Mouse (Mus musculus) MEL (cell line): ENCODE results near the gene Mterf1a. TPM values are rescaled to one million over a fixed set of nuclear protein-coding genes. Genes with fewer than 3 reads are reported as not detected.

Source experiments
- DNase-seq: peaks from one replicate; pipeline ENCODE4 v3.0.0; 2011; ENCODE audit warnings: low read depth, low spot score
- H3K27ac ChIP-seq: 2 replicates; pipeline ENCODE4 v1.5.1; 2012; ENCODE audit warnings: low read depth, mild to moderate bottlenecking, control low read depth, low read length, moderate library complexity; ENCODE audit not compliant: control insufficient read depth
- H3K27me3 ChIP-seq, 2 experiments: fragments of 150-350 bp in 1 of 2; sonication (generic) in 1 of 2; 2 replicates each; pipeline ENCODE4 v1.6.1; 2012; ENCODE audit warnings: low read length in 2 of 2, mild to moderate bottlenecking in 2 of 2, improper control_type of control experiment in 1 of 2, moderate library complexity in 1 of 2; ENCODE audit not compliant: insufficient read depth in 2 of 2, control insufficient read depth in 1 of 2
- H3K36me3 ChIP-seq, 2 experiments: 2 replicates each; pipeline ENCODE4 v1.6.1; 2012 to 2014; ENCODE audit warnings: low read length in 2 of 2, improper control_type of control experiment in 1 of 2, inconsistent platforms in 1 of 2, mild to moderate bottlenecking in 1 of 2; ENCODE audit not compliant: insufficient read depth in 2 of 2, control insufficient read depth in 1 of 2
- H3K4me1 ChIP-seq, 2 experiments: fragments of 150-350 bp in 1 of 2; sonication (generic) in 1 of 2; 2 replicates each; pipeline ENCODE4 v1.6.1; 2012; ENCODE audit warnings: low read length in 2 of 2, improper control_type of control experiment in 1 of 2, mild to moderate bottlenecking in 1 of 2; ENCODE audit not compliant: insufficient read depth in 2 of 2, control insufficient read depth in 1 of 2
- H3K4me3 ChIP-seq, 2 experiments: fragments of 150-350 bp in 1 of 2; sonication (generic) in 1 of 2; 2 replicates each; pipeline ENCODE4 v1.5.1; 2012; ENCODE audit warnings: low read depth in 2 of 2, low read length in 2 of 2, mild to moderate bottlenecking in 2 of 2, moderate library complexity in 2 of 2, control low read depth in 1 of 2, improper control_type of control experiment in 1 of 2; ENCODE audit not compliant: control insufficient read depth in 1 of 2, insufficient read depth in 1 of 2
- H3K79me2 ChIP-seq: 2 replicates; pipeline ENCODE4 v1.6.1; 2012; ENCODE audit warnings: mild to moderate bottlenecking, low read length, moderate library complexity; ENCODE audit not compliant: control insufficient read depth, poor library complexity, insufficient read depth
- H3K9ac ChIP-seq: 2 replicates; pipeline ENCODE4 v1.6.1; 2012; ENCODE audit warnings: low read depth, mild to moderate bottlenecking, control low read depth, low read length, moderate library complexity; ENCODE audit not compliant: control insufficient read depth, poor library complexity, severe bottlenecking
- H3K9me3 ChIP-seq: fragments of 150-350 bp; sonication (generic); replicated peaks from 2 replicates; pipeline ENCODE4 v1.6.1; 2012; ENCODE audit warnings: mild to moderate bottlenecking, low read length, improper control_type of control experiment, moderate library complexity; ENCODE audit not compliant: insufficient read depth
- CHD1 ChIP-seq: IDR thresholded peaks from 2 replicates; pipeline ENCODE4 v1.6.1; 2012; ENCODE audit warnings: low read depth, mild to moderate bottlenecking, inconsistent platforms, low read length, improper control_type of control experiment
- CHD2 ChIP-seq: IDR thresholded peaks from 2 replicates; pipeline ENCODE4 v1.6.1; 2011; ENCODE audit warnings: low read length, improper control_type of control experiment
- CTCF ChIP-seq, 3 experiments: IDR thresholded peaks in 2 of 3; conservative IDR thresholded peaks in 1 of 3; 2 replicates each; pipeline ENCODE4 v1.5.1; 2011 to 2012; ENCODE audit warnings: low read length in 3 of 3, low read depth in 2 of 3, mild to moderate bottlenecking in 2 of 3, improper control_type of control experiment in 1 of 3, inconsistent platforms in 1 of 3, mixed read lengths in 1 of 3, moderate library complexity in 1 of 3; ENCODE audit not compliant: control insufficient read depth in 1 of 3, insufficient read depth in 1 of 3, poor library complexity in 1 of 3, severe bottlenecking in 1 of 3
- E2F4 ChIP-seq: IDR thresholded peaks from 2 replicates; pipeline ENCODE4 v1.6.1; 2011; ENCODE audit warnings: low read depth, low read length, improper control_type of control experiment, borderline replicate concordance
- ELF1 ChIP-seq: IDR thresholded peaks from 2 replicates; pipeline ENCODE4 v1.6.1; 2014; ENCODE audit warnings: low read depth, mild to moderate bottlenecking, inconsistent platforms, low read length, improper control_type of control experiment, moderate library complexity
- EP300 ChIP-seq, 2 experiments: IDR thresholded peaks; 2 replicates each; pipeline ENCODE4 v1.6.1; 2011; ENCODE audit warnings: improper control_type of control experiment in 2 of 2, low read length in 2 of 2, low read depth in 1 of 2, mild to moderate bottlenecking in 1 of 2
- ETS1 ChIP-seq: IDR thresholded peaks from 2 replicates; pipeline ENCODE4 v1.6.1; 2012; ENCODE audit warnings: low read depth, mild to moderate bottlenecking, inconsistent platforms, low read length, improper control_type of control experiment, moderate library complexity
- HCFC1 ChIP-seq: IDR thresholded peaks from 2 replicates; pipeline ENCODE4 v1.6.1; 2012; ENCODE audit warnings: low read depth, mild to moderate bottlenecking, inconsistent platforms, low read length, improper control_type of control experiment, moderate library complexity
- JUND ChIP-seq: IDR thresholded peaks from 2 replicates; pipeline ENCODE4 v1.6.1; 2011; ENCODE audit warnings: low read depth, mild to moderate bottlenecking, improper control_type of control experiment, low read length
- KAT2A ChIP-seq: conservative IDR thresholded peaks from 2 replicates; pipeline ENCODE4 v1.6.1; 2012; ENCODE audit warnings: low read depth, low read length, improper control_type of control experiment, inconsistent platforms
- MAZ ChIP-seq: IDR thresholded peaks from 2 replicates; pipeline ENCODE4 v1.6.1; 2012; ENCODE audit warnings: low read depth, mild to moderate bottlenecking, inconsistent platforms, low read length, improper control_type of control experiment
- MXI1 ChIP-seq: IDR thresholded peaks from 2 replicates; pipeline ENCODE4 v1.6.1; 2011; ENCODE audit warnings: mild to moderate bottlenecking, low read depth, low read length, improper control_type of control experiment
- MYB ChIP-seq: IDR thresholded peaks from 2 replicates; pipeline ENCODE4 v1.6.1; 2011; ENCODE audit warnings: mild to moderate bottlenecking, low read depth, low read length, improper control_type of control experiment
- MYC ChIP-seq: IDR thresholded peaks from 2 replicates; pipeline ENCODE4 v1.6.1; 2011; ENCODE audit warnings: low read depth, mild to moderate bottlenecking, low read length, improper control_type of control experiment, moderate library complexity
- NELFE ChIP-seq: IDR thresholded peaks from 2 replicates; pipeline ENCODE4 v1.6.1; 2011; ENCODE audit warnings: low read depth, low read length, improper control_type of control experiment
- NRF1 ChIP-seq: IDR thresholded peaks from 2 replicates; pipeline ENCODE4 v1.6.1; 2014; ENCODE audit warnings: low read depth, mild to moderate bottlenecking, inconsistent platforms, low read length, improper control_type of control experiment, moderate library complexity; ENCODE audit not compliant: poor library complexity, insufficient read depth, severe bottlenecking
- POLR2AphosphoS2 ChIP-seq: IDR thresholded peaks from 2 replicates; pipeline ENCODE4 v1.6.1; 2011; ENCODE audit warnings: low read length, improper control_type of control experiment
- POLR2AphosphoS5 ChIP-seq: IDR thresholded peaks from 2 replicates; pipeline ENCODE4 v1.6.1; 2012; ENCODE audit warnings: low read depth, borderline replicate concordance, mild to moderate bottlenecking, inconsistent platforms, low read length, moderate library complexity, mixed read lengths
- SIN3A ChIP-seq: IDR thresholded peaks from 2 replicates; pipeline ENCODE4 v1.6.1; 2012; ENCODE audit warnings: low read length, improper control_type of control experiment, inconsistent platforms
- TCF12 ChIP-seq: IDR thresholded peaks from 2 replicates; pipeline ENCODE4 v1.6.1; 2014; ENCODE audit warnings: low read depth, mild to moderate bottlenecking, inconsistent platforms, low read length, improper control_type of control experiment, moderate library complexity
- USF1 ChIP-seq: IDR thresholded peaks from 2 replicates; pipeline ENCODE4 v1.6.1; 2014; ENCODE audit warnings: low read depth, mild to moderate bottlenecking, inconsistent platforms, low read length, improper control_type of control experiment, moderate library complexity
- ZC3H11A ChIP-seq: IDR thresholded peaks from 2 replicates; pipeline ENCODE4 v1.6.1; 2012; ENCODE audit warnings: low read depth, mild to moderate bottlenecking, inconsistent platforms, low read length, improper control_type of control experiment
- ZNF384 ChIP-seq: IDR thresholded peaks from 2 replicates; pipeline ENCODE4 v1.6.1; 2012; ENCODE audit warnings: low read depth, mild to moderate bottlenecking, inconsistent platforms, low read length, improper control_type of control experiment
- polyA plus RNA-seq, 2 experiments: library from polyadenylated mRNA; stranded (reverse) in 1 of 2; unstranded in 1 of 2; fragments of >175 nt in 1 of 2; fragments of >200 nt in 1 of 2; gene quantifications; 2 replicates each; pipeline versions ENCODE4 v1.2.1 to v1.2.4; 2012; ENCODE audit warnings: low replicate concordance in 2 of 2, low read depth in 1 of 2; ENCODE audit not compliant: insufficient read length in 2 of 2, insufficient read depth in 1 of 2, missing spikeins in 1 of 2
- total RNA-seq: library from RNA; depleted of rRNA; stranded (reverse); fragments of 300-350 nt; gene quantifications from 2 replicates; pipeline ENCODE4 v1.2.3, GENCODE M21; 2012

The Mterf1a gene
- total and polyA plus RNA-seq, 3 experiments: 4.2 to 5.5 TPM; not detected in 1

GRCm38 (mm10) chr5:3930760-3931159 is 37.0 kb upstream of the Mterf1a start:
- H3K9ac ChIP-seq: no peak overlapping the region
- H3K27me3 ChIP-seq: no peaks in the 10 kb centered on the region
- no peak overlapping the region for H3K4me3 ChIP-seq
- no peak for TF ChIP-seq MYC
- peaks cover 0 to 7% of the 10 kb centered on the region in 2 experiments; a peak in 3 of 4 replicates for H3K36me3 ChIP-seq
- no peak overlapping the region for H3K27ac ChIP-seq
- no peak for DNase-seq
- H3K4me1 ChIP-seq: peaks cover 0 to 4% of the 10 kb centered on the region in 2 experiments; a peak in 2 of 4 replicates
- H3K79me2 ChIP-seq: peaks cover 23% of the 10 kb centered on the region
- H3K9me3 ChIP-seq: no peaks in the 10 kb centered on the region

- peak overlapping the region; percentile 83 to 98 for H3K4me3 ChIP-seq
- peaks cover 0 to 4% of the 10 kb centered on the region in 2 experiments; a peak in 2 of 4 replicates for H3K4me1 ChIP-seq
- TF ChIP-seq HCFC1: no peak
- TF ChIP-seq KAT2A: no peak
- TF ChIP-seq NRF1: no peak
- TF ChIP-seq POLR2AphosphoS5: no peak
- no peak for TF ChIP-seq ETS1
- TF ChIP-seq, all 39 proteins: peak for 0
- H3K36me3 ChIP-seq: peaks cover 0 to 7% of the 10 kb centered on the region in 2 experiments; a peak in 2 of 4 replicates
- H3K27ac ChIP-seq: peak overlapping the region; percentile 28; the same call in 1 of the 2 replicates
- H3K27me3 ChIP-seq: no peaks in the 10 kb centered on the region
- H3K9me3 ChIP-seq: no peaks in the 10 kb centered on the region
- H3K9ac ChIP-seq: peak overlapping the region; percentile 97
- DNase-seq: peak; percentile 70
- H3K79me2 ChIP-seq: peaks cover 22% of the 10 kb centered on the region
These were observed 34.9 kb upstream of the Mterf1a start for GRCm38 (mm10) chr5:3928690-3929046.

- Histone ChIP-seq H3K36me3 (peaks cover 0 to 7% of the 10 kb centered on the region in 2 experiments; a peak in 2 of 4 replicates), H3K9me3 (no peaks in the 10 kb centered on the region), H3K27ac (peak within 1 kb of the TSS; percentile 77), H3K4me3 (peak within 1 kb of the TSS; percentile 98 to 99), H3K79me2 (peaks cover 22% of the 10 kb centered on the region), H3K27me3 (no peaks in the 10 kb centered on the region), H3K9ac (peak within 1 kb of the TSS; percentile 97), H3K4me1 (peaks cover 0 to 4% of the 10 kb centered on the region in 2 experiments; a peak in 2 of 4 replicates)
- DNase-seq: peak; percentile 71
- TF ChIP-seq ZC3H11A: no peak
- TF ChIP-seq USF1: no peak
- TF ChIP-seq MYB: no peak
- TF ChIP-seq SIN3A: no peak; the same call in 1 of the 2 replicates
- no peak for TF ChIP-seq CHD2
- no peak for TF ChIP-seq POLR2AphosphoS5
- TF ChIP-seq TCF12: no peak
- no peak for TF ChIP-seq ETS1
- no peak for TF ChIP-seq JUND
- TF ChIP-seq EP300 (IDR thresholded peaks at IDR 0.05; ENCODE audit: low read depth in 1 of 2, low read length in 2 of 2): no peak
- peak; percentile 48; the same call in 1 of the 2 replicates for TF ChIP-seq NRF1
- TF ChIP-seq CHD1: no peak
- no peak for TF ChIP-seq MAZ
- no peak for TF ChIP-seq POLR2AphosphoS2
- TF ChIP-seq HCFC1: peak; percentile 17
- no peak for TF ChIP-seq CTCF (IDR thresholded peaks at IDR 0.05 in 2 of 3, conservative IDR thresholded peaks at IDR 0.05 in 1 of 3; ENCODE audit: control insufficient read depth in 1 of 3, insufficient read depth in 1 of 3, low read depth in 2 of 3, low read length in 3 of 3, poor library complexity in 1 of 3, severe bottlenecking in 1 of 3)
- peak; percentile 50; the same call in 1 of the 2 replicates for TF ChIP-seq MXI1
- TF ChIP-seq ELF1: no peak
- no peak for TF ChIP-seq E2F4
- peak; percentile 54 for TF ChIP-seq NELFE
- no peak for TF ChIP-seq MYC
- no peak for TF ChIP-seq ZNF384
These were observed 34.3 kb upstream of the Mterf1a start, which contains the start of gene Akap9 for GRCm38 (mm10) chr5:3927801-3928689. Gene Akap9, plus strand, starts transcription at chr5:3928054.
